Comparison of ENCODE assay signal across 25 mouse cellular contexts in genomic region chr1:140339368-140339767, GRCm38 (mm10).
DNase-seq lines count a peak whose midpoint lies in the region; ATAC-seq lines count a peak whose summit lies in the region.
"Had no signal": no experiment of that assay in that cellular context is flagged by ENCODE, and none has a peak within 500 bp of the region (broad histone marks: within the 10 kb centered on the region; RNA-seq: fewer than 3 reads in every experiment).

No protein-coding gene starts in this region.

- 54% methylated on average over 4 of the region's 4 CpGs for WGBS in embryonic facial prominence, embryonic 14.5 days
- 84% methylated on average over 4 of the region's 4 CpGs for WGBS in embryonic facial prominence, embryonic 10.5 days
- 51% methylated on average over 4 of the region's 4 CpGs for WGBS in limb, embryonic 15.5 days

- H3K9ac ChIP-seq in embryonic facial prominence, embryonic 14.5 days (ENCODE audit: low read depth, low read length) = no peak overlapping the region
- H3K9ac ChIP-seq in limb, embryonic 15.5 days = no peak overlapping the region
- H3K9ac ChIP-seq: forebrain, embryonic 12.5 days; heart, embryonic 13.5 days; hindbrain, embryonic 14.5 days; intestine, embryonic 15.5 days; liver, postnatal 0 days; stomach, embryonic 15.5 days had no signal

- H3K4me1 ChIP-seq in embryonic facial prominence, embryonic 14.5 days (ENCODE audit: control insufficient read depth, insufficient read depth, low read length) = no peaks in the 10 kb centered on the region
- H3K4me1 ChIP-seq in embryonic facial prominence, embryonic 10.5 days = no peaks in the 10 kb centered on the region
- H3K4me1 ChIP-seq in limb, embryonic 15.5 days = no peaks in the 10 kb centered on the region
- H3K4me1 ChIP-seq: forebrain, embryonic 12.5 days; heart, embryonic 13.5 days; intestine, embryonic 15.5 days; megakaryocyte, embryonic 14.5 days; stomach, embryonic 15.5 days had no signal

- H3K27ac ChIP-seq in embryonic facial prominence, embryonic 14.5 days (replicated peaks; ENCODE audit: low read depth, low read length) = no peak overlapping the region
- no peak overlapping the region for H3K27ac ChIP-seq in embryonic facial prominence, embryonic 10.5 days (replicated peaks)
- H3K27ac ChIP-seq in limb, embryonic 15.5 days = 0 out of 2 replicates have a peak overlapping the region, but pooled peaks have one; percentile 1
- H3K27ac ChIP-seq: forebrain, embryonic 12.5 days; gastrocnemius, adult 2 months; heart, embryonic 13.5 days; hindbrain, embryonic 14.5 days; intestine, embryonic 15.5 days; stomach, embryonic 15.5 days had no signal

- no peaks in the 10 kb centered on the region for H3K36me3 ChIP-seq in embryonic facial prominence, embryonic 14.5 days (ENCODE audit: control insufficient read depth, insufficient read depth, low read length)
- H3K36me3 ChIP-seq in embryonic facial prominence, embryonic 10.5 days (replicated peaks) = no peaks in the 10 kb centered on the region
- no peaks in the 10 kb centered on the region for H3K36me3 ChIP-seq in limb, embryonic 15.5 days
- H3K36me3 ChIP-seq: forebrain, embryonic 12.5 days; heart, embryonic 13.5 days; intestine, embryonic 15.5 days; stomach, embryonic 15.5 days had no signal

- no peaks in the 10 kb centered on the region for H3K27me3 ChIP-seq in embryonic facial prominence, embryonic 14.5 days (replicated peaks; ENCODE audit: control insufficient read depth, insufficient read depth, low read length)
- no peaks in the 10 kb centered on the region for H3K27me3 ChIP-seq in embryonic facial prominence, embryonic 10.5 days (replicated peaks; ENCODE audit: low read depth, poor library complexity, severe bottlenecking)
- no peaks in the 10 kb centered on the region for H3K27me3 ChIP-seq in limb, embryonic 15.5 days
- H3K27me3 ChIP-seq: forebrain, embryonic 12.5 days; heart, embryonic 13.5 days; intestine, embryonic 15.5 days; megakaryocyte, embryonic 14.5 days; stomach, embryonic 15.5 days had no signal

- no peak overlapping the region for H3K4me2 ChIP-seq in embryonic facial prominence, embryonic 14.5 days (ENCODE audit: low read depth, low read length)
- no peak overlapping the region for H3K4me2 ChIP-seq in limb, embryonic 15.5 days
- H3K4me2 ChIP-seq: forebrain, embryonic 12.5 days; heart, embryonic 13.5 days; hindbrain, embryonic 14.5 days; intestine, embryonic 15.5 days; stomach, embryonic 15.5 days had no signal

- no peak for ATAC-seq in embryonic facial prominence, embryonic 14.5 days (ENCODE audit: low read depth)
- no peak for ATAC-seq in limb, embryonic 15.5 days (ENCODE audit: insufficient number of reproducible peaks, low FRiP score, low TSS enrichment, low read depth)
- ATAC-seq: intestine, embryonic 15.5 days; liver, postnatal 0 days; Patski had no signal

- DNase-seq in embryonic facial prominence, embryonic 14.5 days (ENCODE audit: low spot score) = peak; percentile 74
- no peak for DNase-seq in embryonic facial prominence, embryonic 10.5 days (ENCODE audit: low spot score)
- peak; percentile 14 for DNase-seq in layer of hippocampus, adult 9-11 months
- no peak for DNase-seq in layer of hippocampus, adult 9-10 months (ENCODE audit: low spot score)
- DNase-seq in frontal cortex, postnatal 14 days (ENCODE audit: low spot score in 2 of 2) = peak; percentile 15 to 23
- no peak for DNase-seq in lung, postnatal 10 days
- DNase-seq in adrenal gland, adult 18-20 months (ENCODE audit: low spot score in 2 of 2) = no peak
- DNase-seq: adrenal gland, postnatal 10 days; cerebellum, adult 11 months; cerebellum, postnatal 25 days; gastrocnemius, adult 2 months; heart, postnatal 36 days; kidney, adult 9 months; kidney, postnatal 36 days; liver, postnatal 0 days; midbrain, embryonic 14.5 days; thymus, adult 2 months had no signal

- no peaks in the 10 kb centered on the region for H3K9me3 ChIP-seq in embryonic facial prominence, embryonic 14.5 days (ENCODE audit: control insufficient read depth, low read length)
- H3K9me3 ChIP-seq in embryonic facial prominence, embryonic 10.5 days = no peaks in the 10 kb centered on the region
- no peaks in the 10 kb centered on the region for H3K9me3 ChIP-seq in limb, embryonic 15.5 days
- H3K9me3 ChIP-seq: forebrain, embryonic 12.5 days; heart, embryonic 13.5 days; intestine, embryonic 15.5 days; stomach, embryonic 15.5 days had no signal

- H3K4me3 ChIP-seq in embryonic facial prominence, embryonic 14.5 days (ENCODE audit: low read depth, low read length) = no peak overlapping the region
- no peak overlapping the region for H3K4me3 ChIP-seq in embryonic facial prominence, embryonic 10.5 days
- no peak overlapping the region for H3K4me3 ChIP-seq in limb, embryonic 15.5 days
- H3K4me3 ChIP-seq: forebrain, embryonic 12.5 days; gastrocnemius, adult 2 months; heart, embryonic 13.5 days; intestine, embryonic 15.5 days; megakaryocyte, embryonic 14.5 days; stomach, embryonic 15.5 days had no signal

Comparison
In these comparisons a context has a peak if more than half of its experiments do, and no peak if none do; other contexts are left out.
1. DNase-seq: peak in embryonic facial prominence, embryonic 14.5 days (single experiment), layer of hippocampus, adult 9-11 months (single experiment) and frontal cortex, postnatal 14 days (2 of 2); none in embryonic facial prominence, embryonic 10.5 days (single experiment), layer of hippocampus, adult 9-10 months (single experiment), lung, postnatal 10 days (single experiment) and adrenal gland, adult 18-20 months (0 of 2).